Mouse (Mus musculus): ENCODE results near the gene Fam174a. TPM values are rescaled to one million over a fixed set of nuclear protein-coding genes. Genes with fewer than 3 reads are reported as not detected.

Gene Fam174a
- polyA plus RNA-seq, 1 experiment from 2014 or later, result 22.4 TPM

DNA sequence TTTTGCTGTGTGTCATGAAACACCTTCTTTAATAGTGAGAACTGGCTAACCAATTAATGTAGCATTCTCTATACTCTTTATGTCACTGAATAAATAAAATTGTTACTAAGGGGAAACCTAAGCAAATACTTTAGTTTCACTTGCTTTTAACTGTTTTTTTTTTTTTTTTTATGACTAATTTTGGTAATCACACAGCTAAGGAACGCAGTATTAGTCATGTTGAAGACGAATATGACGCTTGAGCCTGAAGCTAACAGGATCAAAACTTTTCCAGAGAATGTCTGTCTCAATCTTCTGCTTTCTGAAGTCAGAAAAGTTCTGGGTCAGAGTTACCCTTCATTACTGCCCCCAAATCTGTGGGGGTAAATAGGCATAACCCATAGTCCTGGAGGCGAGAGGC lies 54.3 kb downstream of the Fam174a start:
- Histone ChIP-seq H3K27ac (ENCODE audit: low read depth, low read length) (no peak overlapping the region), H3K9ac (ENCODE audit: low read length) (no peak overlapping the region), H3K4me2 (ENCODE audit: low read depth) (no peak overlapping the region), H3K4me1 (ENCODE audit: control insufficient read depth, insufficient read depth, low read length) (no peaks in the 10 kb centered on the region), H3K9me3 (ENCODE audit: control insufficient read depth, low read length) (no peaks in the 10 kb centered on the region), H3K36me3 (ENCODE audit: control insufficient read depth, insufficient read depth, low read length) (no peaks in the 10 kb centered on the region), H3K27me3 (ENCODE audit: control insufficient read depth, insufficient read depth, low read length) (no peaks in the 10 kb centered on the region), H3K4me3 (ENCODE audit: low read depth, low read length) (no peak overlapping the region)
- no peak for DNase-seq (ENCODE audit: low spot score)
- ATAC-seq (ENCODE audit: insufficient read depth, low FRiP score, low TSS enrichment), result no peak
- 96% methylated on average over 4 of the region's 4 CpGs for WGBS

- no peak for DNase-seq (ENCODE audit: low spot score)
- H3K9ac ChIP-seq (ENCODE audit: low read length), result no peak overlapping the region
- no peak for ATAC-seq (ENCODE audit: insufficient read depth, low FRiP score, low TSS enrichment)
Measured at GRCm38 (mm10) chr1:95375443-95375842, 62.0 kb downstream of the Fam174a start.

DNA sequence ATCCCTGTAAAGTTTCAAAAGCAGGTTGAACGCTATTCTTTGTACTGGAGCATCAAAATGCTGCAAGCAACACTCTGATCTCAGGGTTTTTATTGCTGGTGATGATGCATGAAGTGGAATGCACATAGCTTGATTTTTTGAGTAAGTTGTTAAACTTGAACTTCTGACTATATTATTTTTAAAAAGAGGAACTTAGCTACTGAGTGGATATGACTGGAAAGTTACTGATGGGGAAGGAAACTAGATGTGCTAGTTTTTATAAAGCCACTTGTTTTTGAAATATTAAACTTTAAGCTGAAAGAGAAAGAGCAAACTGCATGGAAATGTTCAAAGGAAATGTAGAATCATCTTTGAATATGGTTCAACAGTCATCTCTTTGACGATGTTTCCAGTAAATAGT lies 67.6 kb downstream of the Fam174a start:
- Histone ChIP-seq H3K4me2 (ENCODE audit: low read depth) (no peak overlapping the region), H3K9ac (ENCODE audit: low read length) (no peak overlapping the region), H3K9me3 (ENCODE audit: control insufficient read depth, low read length) (no peaks in the 10 kb centered on the region), H3K36me3 (ENCODE audit: control insufficient read depth, insufficient read depth, low read length) (no peaks in the 10 kb centered on the region), H3K4me3 (ENCODE audit: low read depth, low read length) (no peak overlapping the region), H3K27me3 (ENCODE audit: control insufficient read depth, insufficient read depth, low read length) (no peaks in the 10 kb centered on the region), H3K27ac (ENCODE audit: low read depth, low read length) (no peak overlapping the region), H3K4me1 (ENCODE audit: control insufficient read depth, insufficient read depth, low read length) (no peaks in the 10 kb centered on the region)
- no peak for ATAC-seq (ENCODE audit: insufficient read depth, low FRiP score, low TSS enrichment)
- no peak for DNase-seq (ENCODE audit: low spot score)
- WGBS, result 87% methylated on average over 2 of the region's 2 CpGs

More at GRCm38 (mm10) chr1:95375443-95375842, 62.0 kb downstream of the Fam174a start:
- H3K36me3 ChIP-seq (ENCODE audit: control insufficient read depth, insufficient read depth, low read length), result no peaks in the 10 kb centered on the region
- H3K4me1 ChIP-seq (ENCODE audit: control insufficient read depth, insufficient read depth, low read length), result no peaks in the 10 kb centered on the region
- 84% methylated on average over 6 of the region's 6 CpGs for WGBS
- no peak overlapping the region for H3K4me2 ChIP-seq (ENCODE audit: low read depth)
- H3K4me3 ChIP-seq (ENCODE audit: low read depth, low read length), result no peak overlapping the region
- no peaks in the 10 kb centered on the region for H3K27me3 ChIP-seq (ENCODE audit: control insufficient read depth, insufficient read depth, low read length)
- H3K27ac ChIP-seq (ENCODE audit: low read depth, low read length), result no peak overlapping the region
- no peaks in the 10 kb centered on the region for H3K9me3 ChIP-seq (ENCODE audit: control insufficient read depth, low read length)

Measured in neural tube, embryonic 11.5 days (tissue).